Mouse (Mus musculus) ES-Bruce4 (cell line): Measurements from ENCODE around the gene Ces2a.

ENCODE experiments used
- CTCF ChIP-seq: IDR thresholded peaks from one replicate; pipeline ENCODE4 v1.8.1; 2011; ENCODE audit warnings: low read depth, low read length
- EP300 ChIP-seq: IDR thresholded peaks from 2 replicates; pipeline ENCODE4 v1.6.1; 2011; ENCODE audit warnings: low read depth, low read length; ENCODE audit not compliant: insufficient read depth
- POLR2A ChIP-seq: IDR thresholded peaks from one replicate; pipeline ENCODE4 v1.8.1; 2011; ENCODE audit warnings: low read length; ENCODE audit not compliant: insufficient read depth

DNA sequence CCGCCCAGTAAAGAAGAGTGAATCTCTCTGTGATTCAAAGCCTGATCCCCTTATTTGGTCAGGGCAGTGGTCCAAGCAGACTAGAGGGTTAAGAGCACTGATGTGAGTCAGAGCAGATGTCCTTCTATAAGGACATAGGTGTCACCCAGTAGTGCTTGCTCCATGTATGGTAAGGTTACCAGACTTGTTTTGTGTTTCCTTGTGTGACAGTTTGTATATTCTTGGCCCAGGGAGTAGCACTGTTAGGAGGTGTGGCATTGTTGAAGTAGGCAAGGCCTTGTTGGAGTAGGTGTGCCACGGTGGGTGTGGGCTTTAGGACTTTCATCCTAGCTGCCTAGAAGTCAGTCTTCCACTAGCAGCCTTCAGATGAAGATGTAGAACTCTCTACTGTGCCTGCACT, 31.9 kb upstream of the Ces2a start:
- TF ChIP-seq POLR2A (no peak), CTCF (no peak), EP300 (no peak)
